Mouse (Mus musculus) intestine, embryonic 16.5 days (tissue): ENCODE results near the gene Mrvi1. TPM values are rescaled to one million over a fixed set of nuclear protein-coding genes. Genes with fewer than 3 reads are reported as not detected.

Experiments used
- ATAC-seq: fragments of 200-750 bp; cut with Nextera tagmentation; 2 replicates; pipeline ENCODE4 v1.8.0; 2017; ENCODE audit warnings: moderate TSS enrichment, moderate library complexity
- H3K27ac ChIP-seq: fragments of 300-500 bp; sonication (generic); 2 replicates; pipeline ENCODE4 v1.5.1; 2014; ENCODE audit warnings: mild to moderate bottlenecking, low read length
- H3K27me3 ChIP-seq: fragments of 300-500 bp; sonication (generic); replicated peaks from 2 replicates; pipeline ENCODE4 v1.6.1; 2014; ENCODE audit warnings: low read length, control low read depth, mixed read lengths; ENCODE audit not compliant: control insufficient read depth, insufficient read depth
- H3K36me3 ChIP-seq: fragments of 300-500 bp; sonication (generic); 2 replicates; pipeline ENCODE4 v1.6.1; 2014; ENCODE audit warnings: low read length, control low read depth; ENCODE audit not compliant: control insufficient read depth, insufficient read depth
- H3K4me1 ChIP-seq: fragments of 300-500 bp; sonication (generic); 2 replicates; pipeline ENCODE4 v1.6.1; 2014; ENCODE audit warnings: low read length, control low read depth, mixed read lengths; ENCODE audit not compliant: control insufficient read depth, insufficient read depth
- H3K4me2 ChIP-seq: fragments of 300-500 bp; sonication (generic); 2 replicates; pipeline ENCODE4 v1.6.1; 2014; ENCODE audit warnings: low read depth, low read length, control low read depth
- H3K4me3 ChIP-seq: fragments of 300-500 bp; sonication (generic); 2 replicates; pipeline ENCODE4 v1.5.1; 2014; ENCODE audit warnings: mild to moderate bottlenecking, low read length
- H3K9ac ChIP-seq: fragments of 300-500 bp; sonication (generic); 2 replicates; pipeline ENCODE4 v1.6.1; 2014; ENCODE audit warnings: low read depth, low read length
- H3K9me3 ChIP-seq: fragments of 300-500 bp; sonication (generic); 2 replicates; pipeline ENCODE4 v1.6.1; 2016; ENCODE audit warnings: low read length, control low read depth; ENCODE audit not compliant: control insufficient read depth
- WGBS: fragments of 180-500 bp; shearing (Covaris S2); extraction: QIAGEN DNeasy Blood & Tissue Kit; methylation state at CpG from one replicate; pipeline ENCODE4 v1.1.7; 2014; 5-methylcytosine and 5-hydroxymethylcytosine counted together
- polyA plus RNA-seq: library from polyadenylated mRNA; unstranded; fragments of >200 nt; fragmentation: Nextera tagmentation; extraction: Ambion mirVana; gene quantifications from 2 replicates; pipeline ENCODE4 v1.2.1, GENCODE M21; 2015

Gene Mrvi1
- polyA plus RNA-seq = 12.0 and 13.0 TPM in 2 replicates

GRCm38 (mm10) chr7:110982053-110982705 is at the start of gene Mrvi1:
Gene Mrvi1, minus strand, starts transcription at chr7:110982461.
- Histone ChIP-seq H3K4me1 (peaks cover 16% of the 10 kb centered on the region), H3K27ac (peak within 1 kb of the TSS; percentile 94), H3K27me3 (no peaks in the 10 kb centered on the region), H3K36me3 (no peaks in the 10 kb centered on the region), H3K9me3 (no peaks in the 10 kb centered on the region), H3K9ac (peak within 1 kb of the TSS; percentile 59), H3K4me3 (peak within 1 kb of the TSS; percentile 45), H3K4me2 (peak within 1 kb of the TSS; percentile 46)
- 43% methylated on average over 7 of the region's 7 CpGs for WGBS
- ATAC-seq = peak; percentile 70

- WGBS = under 1% methylated on average over 29 of the region's 29 CpGs
- Histone ChIP-seq H3K4me3 (peak overlapping the region; percentile 68), H3K4me1 (peaks cover 9% of the 10 kb centered on the region), H3K36me3 (no peaks in the 10 kb centered on the region), H3K9me3 (no peaks in the 10 kb centered on the region), H3K4me2 (peak overlapping the region; percentile 68), H3K27ac (peak overlapping the region; percentile 95), H3K27me3 (no peaks in the 10 kb centered on the region), H3K9ac (peak overlapping the region; percentile 80)
- peak; percentile 68 for ATAC-seq
Observed at GRCm38 (mm10) chr7:111029046-111029553, 46.8 kb upstream of the Mrvi1 start.

GRCm38 (mm10) chr7:111028281-111029045 is 46.2 kb upstream of the Mrvi1 start, which contains the start of gene Ctr9:
Gene Ctr9, plus strand, starts transcription at chr7:111028951.
- Histone ChIP-seq H3K9ac (peak within 1 kb of the TSS; percentile 80), H3K9me3 (no peaks in the 10 kb centered on the region), H3K27me3 (no peaks in the 10 kb centered on the region), H3K27ac (peak within 1 kb of the TSS; percentile 95), H3K36me3 (no peaks in the 10 kb centered on the region), H3K4me2 (peak within 1 kb of the TSS; percentile 68), H3K4me3 (peak within 1 kb of the TSS; percentile 68), H3K4me1 (peaks cover 14% of the 10 kb centered on the region)
- peak; percentile 96 for ATAC-seq
- WGBS = 5% methylated on average over 45 of the region's 45 CpGs

DNA sequence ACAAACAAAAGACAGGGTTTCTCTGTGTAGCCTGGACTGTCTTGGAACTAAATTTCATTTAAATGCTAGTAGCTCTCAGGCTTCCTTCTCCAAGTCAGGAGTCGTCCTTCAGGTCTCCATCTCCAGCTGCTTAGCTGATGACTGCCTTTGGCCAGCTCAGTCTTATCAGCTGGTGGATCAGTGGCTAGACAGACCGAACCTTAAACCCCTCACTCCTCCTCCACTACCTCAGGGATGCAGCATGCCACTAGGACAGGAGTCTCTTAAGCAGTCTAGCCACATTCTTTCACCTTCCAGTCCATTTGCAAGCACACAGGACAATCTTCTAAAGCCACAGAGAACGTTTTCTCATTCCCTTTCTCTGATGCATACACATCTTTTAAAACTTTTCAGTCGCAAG is 42.7 kb upstream of the Mrvi1 start:
- H3K27me3 ChIP-seq = no peaks in the 10 kb centered on the region
- H3K9ac ChIP-seq = no peak overlapping the region
- H3K9me3 ChIP-seq = no peaks in the 10 kb centered on the region
- H3K36me3 ChIP-seq = no peaks in the 10 kb centered on the region
- WGBS = 55% methylated on average over 4 of the region's 4 CpGs
- H3K27ac ChIP-seq = no peak overlapping the region
- H3K4me3 ChIP-seq = no peak overlapping the region
- H3K4me2 ChIP-seq = no peak overlapping the region
- peaks cover 14% of the 10 kb centered on the region for H3K4me1 ChIP-seq
- no peak for ATAC-seq

- no peaks in the 10 kb centered on the region for H3K27me3 ChIP-seq
- peak overlapping the region; percentile 77 for H3K27ac ChIP-seq
- H3K9ac ChIP-seq = peak overlapping the region; percentile 45
- H3K36me3 ChIP-seq = no peaks in the 10 kb centered on the region
- no peak overlapping the region for H3K4me3 ChIP-seq
- peaks cover 9% of the 10 kb centered on the region; the same call in 1 of the 2 replicates for H3K4me1 ChIP-seq
- peak overlapping the region; percentile 40; the same call in 1 of the 2 replicates for H3K4me2 ChIP-seq
- WGBS = 29% methylated on average over 8 of the region's 8 CpGs
- ATAC-seq = peak; percentile 36; the same call in 1 of the 2 replicates
- no peaks in the 10 kb centered on the region for H3K9me3 ChIP-seq
Observed at GRCm38 (mm10) chr7:111024068-111024594, 41.9 kb upstream of the Mrvi1 start.

GRCm38 (mm10) chr7:111020814-111021213 is 38.6 kb upstream of the Mrvi1 start:
- ATAC-seq = no peak
- H3K4me2 ChIP-seq = no peak overlapping the region
- no peaks in the 10 kb centered on the region for H3K27me3 ChIP-seq
- H3K9me3 ChIP-seq = no peaks in the 10 kb centered on the region
- no peak overlapping the region for H3K9ac ChIP-seq
- H3K4me3 ChIP-seq = no peak overlapping the region
- peaks cover 9% of the 10 kb centered on the region; the same call in 1 of the 2 replicates for H3K4me1 ChIP-seq
- H3K36me3 ChIP-seq = no peaks in the 10 kb centered on the region
- H3K27ac ChIP-seq = no peak overlapping the region
- WGBS = 62% methylated on average over 4 of the region's 4 CpGs

DNA sequence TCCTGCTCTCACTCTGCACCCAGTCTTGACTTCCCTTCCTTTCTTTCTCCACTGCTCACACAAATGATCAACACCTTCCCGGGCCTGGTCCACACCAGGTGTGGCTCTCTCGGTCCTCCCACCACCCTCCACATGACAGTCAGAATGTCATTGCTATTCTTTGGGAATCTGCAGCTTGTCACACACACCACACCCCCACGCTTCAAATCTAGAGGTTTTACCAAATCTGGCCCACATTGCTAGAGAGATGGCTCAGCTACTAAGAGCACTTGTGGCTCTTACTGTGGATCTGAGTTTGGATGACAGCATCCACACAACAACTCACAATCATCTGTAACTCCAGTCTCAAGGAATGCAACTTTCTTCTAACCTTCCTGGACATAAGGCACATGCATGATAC is 34.7 kb upstream of the Mrvi1 start:
- H3K9me3 ChIP-seq = no peaks in the 10 kb centered on the region
- no peak for ATAC-seq
- H3K4me3 ChIP-seq = no peak overlapping the region
- no peak overlapping the region for H3K9ac ChIP-seq
- WGBS = 77% methylated on average over 3 of the region's 3 CpGs
- H3K36me3 ChIP-seq = no peaks in the 10 kb centered on the region
- 0 out of 2 replicates have a peak, but pooled peaks cover 2% of the 10 kb centered on the region for H3K4me1 ChIP-seq
- H3K27ac ChIP-seq = no peak overlapping the region
- H3K27me3 ChIP-seq = no peaks in the 10 kb centered on the region
- no peak overlapping the region for H3K4me2 ChIP-seq

DNA sequence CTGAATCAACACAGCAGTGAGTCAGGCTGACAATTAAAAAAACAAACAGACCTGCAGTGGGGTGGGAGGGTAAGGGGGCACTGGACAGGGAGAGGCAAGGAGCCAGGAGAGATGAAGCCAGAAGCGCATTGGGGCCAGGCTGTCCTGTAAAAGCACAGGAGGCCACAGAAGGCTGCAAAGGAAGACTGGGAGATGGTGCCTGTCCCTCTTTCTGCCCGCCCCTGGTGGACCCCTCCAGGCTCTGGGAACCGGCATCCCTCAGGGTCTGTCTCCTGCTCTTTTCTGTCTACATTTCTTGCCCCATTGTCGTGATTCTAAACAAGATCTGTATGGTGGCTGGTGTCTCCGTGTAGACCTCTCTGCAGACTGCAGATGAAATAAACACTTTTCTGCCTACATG is 33.5 kb upstream of the Mrvi1 start:
- Histone ChIP-seq H3K36me3 (no peaks in the 10 kb centered on the region), H3K9me3 (no peaks in the 10 kb centered on the region), H3K9ac (no peak overlapping the region), H3K27me3 (no peaks in the 10 kb centered on the region), H3K4me3 (no peak overlapping the region), H3K4me1 (0 out of 2 replicates have a peak, but pooled peaks cover 2% of the 10 kb centered on the region), H3K4me2 (no peak overlapping the region), H3K27ac (no peak overlapping the region)
- 70% methylated on average over 5 of the region's 5 CpGs for WGBS
- ATAC-seq = no peak

DNA sequence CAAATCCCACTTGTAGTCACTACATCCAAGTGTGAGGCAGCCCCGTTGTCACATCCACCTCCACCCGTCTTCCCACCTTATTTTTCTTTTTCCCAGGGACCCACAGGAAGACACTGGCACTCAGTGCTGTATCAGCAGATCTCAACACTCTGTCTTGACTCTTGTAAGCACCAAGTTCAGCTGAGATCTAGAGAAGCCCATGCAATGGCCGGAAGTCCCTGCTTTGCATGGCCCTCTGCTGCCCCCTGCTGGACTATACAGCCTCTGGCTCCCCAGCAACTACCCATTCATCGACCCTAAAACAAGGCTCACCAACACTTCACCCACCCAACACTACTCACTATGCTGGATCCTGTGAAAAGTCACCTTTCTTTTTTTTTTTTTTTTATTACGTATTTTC is 32.6 kb upstream of the Mrvi1 start:
- Histone ChIP-seq H3K9ac (no peak overlapping the region), H3K27ac (no peak overlapping the region), H3K4me2 (no peak overlapping the region), H3K27me3 (no peaks in the 10 kb centered on the region), H3K36me3 (no peaks in the 10 kb centered on the region), H3K4me3 (no peak overlapping the region), H3K4me1 (0 out of 2 replicates have a peak, but pooled peaks cover 2% of the 10 kb centered on the region), H3K9me3 (no peaks in the 10 kb centered on the region)
- WGBS = 18% methylated on average over 5 of the region's 5 CpGs
- ATAC-seq = peak; percentile 87
